Mouse (Mus musculus) 3T3-L1 (cell line): ENCODE data around the gene Lrrfip1.

ENCODE experiments used
- DNase-seq: peaks from one replicate; pipeline ENCODE4 v3.0.0-alpha.2; 2015; ENCODE audit warnings: low read depth, low spot score

Lrrfip1 gene

DNA sequence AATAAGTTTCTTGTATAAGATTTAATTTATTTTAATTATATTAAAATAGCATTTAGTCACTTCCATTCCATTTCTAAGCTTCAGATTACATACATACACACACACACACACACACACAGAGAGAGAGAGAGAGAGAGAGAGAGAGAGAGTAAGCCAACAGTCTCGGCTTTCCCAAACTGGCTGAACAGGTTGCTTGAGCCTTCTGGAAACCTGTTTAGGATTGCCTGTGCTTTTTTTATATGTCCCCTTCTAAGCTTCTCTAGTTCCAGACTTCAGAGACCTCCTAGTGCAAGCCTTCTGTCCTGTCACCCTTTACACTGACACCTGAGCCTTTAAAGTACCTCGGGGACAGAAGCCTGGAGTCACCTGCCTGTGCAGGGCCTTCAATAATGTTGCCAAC, 87.1 kb downstream of the Lrrfip1 start:
- DNase-seq, result no peak

DNA sequence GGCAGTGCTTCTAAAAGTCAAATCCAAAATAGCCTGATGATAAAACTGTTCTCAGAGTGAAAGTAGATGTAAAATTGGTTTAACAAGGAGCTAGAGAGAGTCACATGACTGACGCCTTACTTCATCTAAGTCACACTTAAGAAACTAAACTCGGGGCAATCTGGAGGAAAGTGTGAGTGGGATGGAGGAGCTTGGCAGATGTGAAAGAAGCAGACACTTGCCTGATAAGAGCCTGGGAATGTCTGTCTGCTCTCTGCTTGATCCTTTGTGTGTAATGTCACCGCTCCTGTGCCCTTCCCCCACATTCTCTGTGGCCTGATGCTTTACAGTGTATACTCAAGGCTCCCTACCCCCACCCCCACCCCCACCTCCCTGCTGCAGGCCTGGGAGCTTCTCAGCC, 87.8 kb downstream of the Lrrfip1 start:
- no peak for DNase-seq

DNA sequence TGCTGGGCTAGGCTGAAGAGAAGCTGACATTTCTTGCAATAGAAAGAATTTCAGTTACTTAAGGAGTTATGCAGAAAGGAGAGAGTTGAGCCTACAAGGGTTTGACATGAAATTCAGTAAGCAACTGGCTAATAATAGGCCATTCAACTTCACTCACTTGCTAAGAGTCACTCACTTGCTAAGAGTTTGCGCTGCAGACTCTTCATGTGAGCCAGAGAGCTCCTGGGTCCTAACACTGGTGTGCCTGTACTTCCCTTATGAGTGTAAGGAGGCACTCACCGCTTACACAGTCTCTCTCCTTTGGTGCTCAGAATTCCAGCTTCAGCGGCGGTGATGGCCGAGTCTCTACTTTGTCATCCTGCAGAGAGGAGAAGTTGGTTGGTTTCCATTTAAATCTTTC, 88.2 kb downstream of the Lrrfip1 start:
- no peak for DNase-seq

DNA sequence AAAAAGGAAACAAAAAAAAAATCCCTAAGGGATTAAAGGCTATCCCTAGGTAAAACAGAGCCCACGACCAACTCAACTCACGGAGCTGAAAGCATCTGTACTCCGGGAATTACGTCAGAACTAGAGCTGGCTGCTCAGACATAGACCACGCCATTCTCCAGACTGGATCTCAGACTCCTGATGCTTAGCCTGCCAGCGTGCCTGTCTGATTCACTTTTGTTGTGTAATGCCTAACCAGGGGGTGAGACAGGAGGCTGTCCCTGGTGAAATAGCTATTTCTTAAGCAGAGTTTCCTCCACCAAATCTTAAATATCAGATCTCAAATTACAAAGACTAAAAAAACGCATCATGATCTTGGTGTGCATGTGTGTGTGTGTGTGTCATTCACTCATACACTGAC, 89.5 kb downstream of the Lrrfip1 start:
- DNase-seq, result no peak

DNA sequence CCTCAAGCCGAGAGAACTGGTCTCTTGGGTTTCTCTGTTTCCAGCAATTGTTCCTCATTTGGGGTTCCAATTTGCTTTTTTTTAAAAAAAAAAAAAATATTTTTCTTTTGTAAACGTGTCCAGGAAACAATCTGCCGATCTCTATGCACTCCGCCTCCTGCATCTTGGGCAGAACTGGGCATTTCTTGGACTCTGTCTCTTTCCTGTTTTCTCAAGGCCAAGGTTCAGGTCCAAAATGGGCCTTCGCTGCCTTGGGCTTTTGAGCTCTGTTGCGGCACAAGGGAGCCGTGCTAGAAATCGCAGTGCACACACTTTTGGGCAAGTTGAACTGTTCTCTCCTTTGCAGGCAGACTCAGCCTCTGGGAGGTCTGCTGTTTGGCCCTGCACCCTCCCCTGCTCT, 90.4 kb downstream of the Lrrfip1 start:
- no peak for DNase-seq

DNA sequence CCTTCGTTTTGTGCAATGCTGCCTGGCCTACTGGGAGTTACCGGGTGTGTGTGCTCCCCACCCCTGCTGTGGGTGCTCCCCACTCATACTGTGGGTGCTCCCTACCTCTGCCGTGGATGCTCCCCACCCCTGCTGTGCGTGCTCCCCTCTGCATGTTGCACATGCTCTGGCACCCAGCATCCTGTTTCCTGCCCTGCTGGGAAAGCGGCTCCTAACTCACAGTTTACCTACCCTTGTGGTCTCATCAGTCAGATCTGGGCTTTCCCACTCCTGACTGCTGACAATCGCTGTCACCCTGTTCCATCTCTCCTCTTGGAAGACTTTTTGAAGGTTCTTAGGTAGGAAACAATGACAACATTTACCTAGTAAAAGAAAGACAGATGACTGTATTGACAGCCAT, 91.9 kb downstream of the Lrrfip1 start:
- DNase-seq, result no peak

DNA sequence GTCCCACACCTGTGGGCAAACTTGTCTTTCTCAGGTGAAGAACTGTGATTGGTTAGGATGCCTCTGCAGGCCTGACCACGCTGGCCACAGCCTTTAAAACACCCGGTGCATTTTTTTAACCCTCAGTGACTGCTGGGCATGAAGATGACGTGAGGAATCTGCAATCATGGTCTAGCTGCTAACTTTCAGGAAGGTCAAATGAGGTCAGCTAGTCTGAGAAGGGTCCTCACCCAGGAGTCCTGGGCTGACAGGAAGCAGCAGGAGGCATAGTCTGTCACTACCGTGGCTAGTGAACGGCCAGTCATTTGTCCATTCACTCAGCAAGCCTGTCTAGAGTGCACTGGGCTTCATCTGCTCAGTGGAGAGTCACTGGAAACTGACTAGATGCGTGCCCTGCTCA, 93.9 kb downstream of the Lrrfip1 start:
- no peak for DNase-seq

DNA sequence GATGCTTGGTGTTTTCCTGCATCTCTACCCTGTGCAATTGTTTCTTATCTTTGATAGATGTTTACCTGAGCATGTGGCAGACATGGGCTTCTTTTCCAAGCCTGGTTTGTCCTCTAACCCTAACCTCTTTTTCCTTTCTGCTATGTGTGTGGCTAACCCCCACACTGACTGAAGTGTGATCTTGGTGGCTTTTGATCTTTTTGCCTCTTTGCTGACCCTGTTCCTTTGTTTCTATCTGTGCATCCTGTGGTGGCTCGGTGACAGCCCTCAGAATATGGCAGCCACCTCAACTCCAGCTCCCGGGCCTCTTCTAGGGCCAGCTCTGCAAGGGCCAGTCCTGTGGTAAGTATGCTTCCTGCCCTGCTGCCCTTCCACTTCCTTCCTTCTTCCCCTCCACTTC, 94.8 kb downstream of the Lrrfip1 start:
- no peak for DNase-seq

DNA sequence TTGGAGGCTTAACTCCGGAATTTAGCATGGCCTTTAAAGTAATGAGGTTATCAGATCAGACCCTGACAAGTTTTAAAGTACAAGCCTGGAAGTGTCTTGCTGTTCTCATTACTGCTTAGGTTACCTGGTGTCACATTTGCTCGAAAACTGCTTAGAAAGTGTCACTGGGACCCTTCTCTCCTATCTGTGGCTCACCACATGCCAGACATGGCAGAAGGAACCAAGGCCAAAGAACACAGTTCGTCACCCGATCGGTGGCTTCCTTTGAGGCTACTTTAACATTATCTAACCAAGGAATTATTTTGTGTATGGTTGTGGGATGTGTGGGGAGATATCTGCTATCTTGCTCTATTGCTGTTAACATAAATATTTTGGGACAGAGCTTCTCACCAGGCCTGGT, 95.5 kb downstream of the Lrrfip1 start:
- no peak for DNase-seq

DNA sequence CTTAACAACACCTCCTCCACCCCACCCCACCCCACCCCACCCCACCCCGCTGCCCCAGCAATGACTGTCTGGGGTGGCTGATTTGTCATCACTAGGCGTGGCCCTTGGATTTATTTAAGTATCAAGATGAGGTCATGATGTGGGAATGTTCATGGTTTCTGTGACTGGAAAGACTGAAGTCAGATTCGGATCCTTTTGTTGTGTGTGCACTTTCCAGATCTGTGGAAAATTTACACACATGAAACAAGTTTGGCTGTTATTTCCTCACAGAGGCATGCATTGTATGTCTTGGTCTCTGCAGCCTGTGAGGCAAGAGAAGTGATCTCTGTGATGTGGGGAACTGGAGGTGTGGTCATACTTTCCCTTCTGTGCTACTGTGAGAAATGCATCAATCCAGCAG, 96.7 kb downstream of the Lrrfip1 start:
- DNase-seq, result peak; percentile 91

DNA sequence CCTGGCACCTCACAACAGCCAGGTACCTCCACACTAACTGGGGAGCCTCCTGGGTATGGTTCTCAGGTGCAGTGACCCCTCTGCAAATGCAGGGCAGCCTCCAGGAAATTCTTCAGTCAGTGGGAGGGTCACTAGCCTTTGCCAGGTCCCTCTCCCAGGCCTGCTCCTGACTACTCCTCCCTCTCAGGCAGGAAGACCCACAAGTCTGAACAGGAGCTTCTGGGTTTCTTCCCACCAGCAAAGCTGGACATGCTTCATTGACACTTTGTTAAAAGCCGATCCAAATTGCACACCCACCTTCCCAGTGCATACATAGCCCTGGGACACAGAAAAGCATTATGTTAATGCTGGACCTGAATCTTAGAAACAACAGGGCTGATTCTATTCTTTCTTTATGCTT, 97.3 kb downstream of the Lrrfip1 start:
- no peak for DNase-seq

DNA sequence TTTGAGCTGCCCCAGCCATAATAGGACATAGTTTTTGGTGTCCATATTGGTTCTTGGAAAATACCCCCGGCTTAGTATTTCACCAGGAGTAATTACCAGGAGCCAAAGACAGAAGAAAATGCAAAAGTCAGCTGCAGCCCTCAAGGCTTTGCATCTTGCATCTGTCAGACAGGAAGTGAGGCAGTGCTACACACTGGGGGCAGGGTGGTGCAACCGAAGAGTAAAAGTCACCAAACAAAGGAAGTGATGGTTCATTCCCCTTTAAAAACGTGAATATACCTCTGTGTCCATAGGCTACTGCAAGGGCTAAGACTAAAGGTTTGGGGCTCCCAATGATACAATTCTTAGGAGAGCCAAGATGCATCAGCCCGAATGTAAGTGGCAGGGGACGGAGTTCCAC, 98.0 kb downstream of the Lrrfip1 start:
- DNase-seq, result no peak

DNA sequence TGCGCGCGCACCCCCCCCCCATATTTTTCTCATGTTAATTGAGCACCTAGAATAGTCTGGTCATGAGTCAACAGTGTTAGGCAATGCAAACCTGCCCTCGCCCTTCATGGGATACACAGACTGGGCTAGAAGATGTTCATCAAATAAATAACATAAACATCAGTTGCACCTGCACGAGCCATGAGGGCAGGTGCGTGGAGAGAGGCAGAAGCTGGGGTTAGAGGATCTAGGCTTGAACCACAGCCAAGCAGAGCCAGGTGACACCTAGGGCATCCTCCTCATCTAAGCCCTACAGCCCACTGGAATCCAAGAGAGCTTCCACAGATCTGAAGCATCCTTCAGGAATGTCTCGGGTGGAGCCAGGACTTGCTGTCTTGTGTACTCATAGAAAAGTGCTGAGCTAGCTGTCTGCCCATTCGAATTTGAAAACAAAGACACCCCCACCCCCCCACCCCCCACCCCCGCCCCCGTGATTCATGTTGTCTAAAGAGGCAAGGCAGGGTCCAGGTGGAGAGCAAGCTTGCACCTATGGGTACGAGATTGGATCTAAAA, 98.8 kb downstream of the Lrrfip1 start:
- peak; percentile 64 for DNase-seq

DNA sequence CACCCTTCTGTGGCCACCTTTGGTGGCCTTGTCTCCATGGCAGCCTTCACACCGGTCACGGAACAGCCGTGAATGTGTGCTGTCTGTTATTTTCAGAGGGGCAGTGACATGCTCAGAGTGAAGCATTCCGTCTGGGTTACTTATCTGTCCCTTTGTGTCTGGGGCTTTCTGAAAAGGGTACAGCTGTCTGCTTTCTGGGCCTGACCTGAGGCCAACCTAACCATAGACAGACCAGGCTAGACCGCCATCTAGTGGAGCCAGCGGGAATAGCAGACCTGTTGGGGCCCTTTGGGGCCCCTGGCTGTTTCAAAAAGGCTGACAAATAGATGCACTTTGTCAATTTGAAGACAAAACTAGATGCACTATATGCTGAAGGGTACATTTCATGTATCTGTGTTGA, 100.3 kb downstream of the Lrrfip1 start:
- DNase-seq, result peak; percentile 83

DNA sequence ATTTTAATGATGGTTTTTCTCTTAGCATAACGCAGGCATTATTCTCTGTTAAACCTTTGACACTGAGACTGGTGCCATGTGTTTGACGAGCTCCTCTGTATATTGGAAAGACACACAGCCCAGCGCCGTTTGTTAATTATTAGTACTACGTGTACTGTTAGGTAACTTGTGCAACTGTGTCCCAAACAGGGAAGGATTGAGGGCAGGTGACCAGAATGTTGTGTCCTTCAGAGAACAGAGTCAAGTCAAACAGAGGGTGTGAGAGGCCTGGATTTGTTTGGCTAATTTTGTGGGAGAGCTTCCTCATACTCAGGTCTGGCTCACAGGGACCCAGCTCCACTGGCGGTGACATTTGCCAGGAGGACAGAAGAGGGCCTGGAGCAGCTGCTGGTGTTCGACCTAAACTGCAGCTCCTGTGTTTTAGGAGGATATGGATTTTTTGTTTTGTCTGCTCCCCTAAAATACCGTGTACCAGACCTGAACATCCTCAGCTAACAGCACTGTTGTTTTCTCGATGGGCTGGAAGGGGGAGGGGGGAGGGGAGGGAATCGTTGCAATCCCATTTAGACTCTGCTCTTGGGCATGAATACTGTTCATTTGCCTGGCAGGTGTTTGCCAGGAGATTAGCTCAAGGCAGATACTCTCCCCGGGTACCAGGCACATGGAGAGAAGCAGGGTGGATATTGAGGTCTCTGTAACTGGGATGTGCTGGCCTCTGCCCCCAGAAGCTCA, 103.3 kb downstream of the Lrrfip1 start:
- DNase-seq, result no peak

DNA sequence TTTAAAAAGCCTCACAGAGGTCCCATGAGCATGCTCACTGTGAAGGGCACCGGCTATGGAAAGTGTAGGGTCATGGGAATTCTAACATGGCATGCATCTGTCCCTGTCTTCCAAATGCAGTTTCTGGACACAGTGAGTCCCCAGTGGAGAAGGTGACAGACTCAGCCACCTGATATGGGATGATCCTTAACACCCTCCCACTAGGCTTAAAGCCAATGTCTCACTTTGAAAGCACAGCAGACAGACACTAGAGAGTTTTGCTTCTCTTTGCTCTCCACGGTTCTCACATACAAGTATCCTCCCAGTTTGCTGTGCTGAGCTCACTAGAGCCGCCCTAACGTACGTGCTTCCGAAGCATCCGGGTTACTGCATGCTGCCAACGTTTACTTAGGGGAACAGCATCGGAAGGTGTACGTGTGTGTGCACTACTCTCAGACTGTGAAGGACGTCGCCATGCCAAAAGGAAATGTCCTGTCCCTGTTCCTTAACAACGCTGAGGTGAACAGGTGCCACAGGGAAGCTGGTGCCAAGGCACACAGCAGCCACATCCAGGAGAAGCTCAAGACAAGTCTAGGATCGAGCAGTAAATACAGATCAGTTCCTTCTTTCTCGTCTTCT, 104.9 kb downstream of the Lrrfip1 start:
- DNase-seq, result no peak

DNA sequence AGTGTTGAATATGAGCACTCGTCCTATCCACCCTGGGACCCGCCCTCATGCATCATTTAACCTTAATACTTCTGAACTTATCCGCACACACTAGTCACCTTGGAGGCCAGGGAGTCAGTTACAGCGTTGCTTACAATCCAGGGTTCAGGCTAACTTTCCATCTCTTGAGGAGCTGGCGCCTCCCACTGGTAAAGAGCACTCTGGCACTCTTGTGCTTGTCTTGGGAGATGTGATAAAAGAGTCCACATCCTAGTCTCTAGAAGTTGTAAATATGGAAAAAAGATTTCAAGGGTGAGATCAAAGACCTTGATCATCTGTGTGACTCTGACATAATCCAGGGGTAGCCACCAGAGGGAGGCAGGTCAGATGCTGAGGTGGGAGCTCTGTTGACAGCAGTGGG, 109.0 kb downstream of the Lrrfip1 start:
- no peak for DNase-seq

DNA sequence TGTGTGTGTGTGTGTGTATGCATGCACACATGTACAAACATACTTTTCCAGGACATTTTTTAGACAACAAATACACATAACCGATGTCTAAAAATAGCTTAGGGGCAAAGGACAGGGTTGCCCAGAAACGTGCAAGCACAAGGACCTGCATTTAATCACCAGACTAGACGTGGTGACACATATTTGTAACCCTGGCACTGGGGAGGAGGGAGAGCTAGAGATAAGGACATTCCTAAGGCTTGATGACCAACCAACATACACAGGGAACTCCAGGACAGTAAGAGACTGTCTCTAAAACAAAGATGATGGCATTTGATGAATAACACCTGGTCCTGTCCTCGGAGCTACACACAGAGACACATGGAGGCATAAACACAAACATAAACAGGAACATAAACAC, 110.8 kb downstream of the Lrrfip1 start:
- DNase-seq, result peak; percentile 44

DNA sequence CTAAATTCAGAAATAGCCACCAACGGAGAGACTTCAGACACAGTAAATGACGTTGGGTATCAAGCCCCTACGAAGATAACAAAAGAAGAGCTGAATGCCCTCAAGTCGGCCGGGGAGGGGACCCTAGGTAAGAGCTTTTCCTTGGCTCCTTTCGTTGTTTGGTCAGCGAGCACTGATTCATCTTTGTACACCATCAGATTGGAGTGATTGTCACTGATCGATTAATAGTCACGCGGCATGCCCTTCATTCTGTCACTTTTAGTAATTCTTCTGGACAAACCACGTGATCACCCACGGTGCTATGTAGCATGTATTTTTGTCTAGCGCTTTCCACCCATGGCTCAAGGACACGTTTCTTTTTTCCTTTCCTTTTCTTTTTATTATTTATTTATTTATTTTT, 113.6 kb downstream of the Lrrfip1 start:
- DNase-seq, result no peak

DNA sequence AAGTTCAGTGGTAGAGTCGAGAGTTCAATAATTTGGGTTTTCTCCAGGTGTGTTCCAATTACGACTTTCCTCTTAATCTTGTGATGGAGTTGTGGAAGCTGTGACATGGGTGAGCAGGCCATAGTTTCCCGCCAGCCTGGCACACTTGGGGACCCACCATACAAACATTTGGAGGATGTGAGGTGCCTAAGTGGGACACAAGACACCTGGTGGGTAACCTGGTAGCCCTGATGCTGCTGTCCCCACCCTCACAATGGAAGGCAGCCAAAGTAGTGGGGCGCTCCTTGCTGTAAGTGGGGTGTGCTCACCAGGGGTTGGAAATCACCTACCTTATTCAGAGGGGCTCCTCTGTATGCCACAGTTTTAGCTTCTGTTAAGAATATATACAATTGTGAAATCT, 114.1 kb downstream of the Lrrfip1 start:
- DNase-seq, result no peak

DNA sequence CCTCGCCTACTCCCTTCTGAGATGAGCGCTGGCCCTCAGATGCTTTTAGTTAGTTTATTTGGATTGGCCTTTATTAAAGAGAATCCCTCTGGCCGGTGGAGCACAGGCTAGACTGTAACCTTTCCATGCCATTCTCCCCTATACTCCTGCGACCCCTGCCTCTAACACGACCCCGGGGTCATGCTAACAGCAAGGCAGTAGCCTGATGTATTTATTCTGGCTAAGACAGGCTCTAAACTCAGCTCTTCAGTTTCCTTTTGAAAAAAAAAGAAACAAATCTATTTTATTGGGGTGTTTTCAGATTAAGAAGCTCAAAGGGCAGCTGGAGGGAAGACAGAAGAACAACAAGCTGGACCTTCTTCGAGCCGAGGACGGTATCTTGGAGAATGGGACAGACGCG, 123.6 kb downstream of the Lrrfip1 start:
- DNase-seq, result no peak

DNA sequence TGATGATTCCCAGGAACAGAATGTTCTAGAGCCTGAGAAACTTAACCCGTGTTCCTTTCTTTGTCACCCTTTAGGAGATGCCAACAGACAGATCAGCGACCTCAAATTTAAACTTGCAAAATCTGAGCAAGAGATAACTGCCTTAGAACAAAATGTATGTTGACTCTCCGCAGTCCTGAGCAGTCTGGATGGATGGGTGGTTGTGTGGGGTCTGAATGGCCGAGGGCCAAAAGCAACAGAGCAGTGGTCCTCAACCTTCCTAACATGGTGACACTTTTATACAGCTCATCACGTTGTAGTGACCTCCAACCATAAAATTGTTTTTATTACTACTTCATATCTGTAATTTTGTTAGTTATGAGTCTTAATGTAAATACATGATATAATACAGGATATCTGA, 124.5 kb downstream of the Lrrfip1 start:
- DNase-seq, result no peak

DNA sequence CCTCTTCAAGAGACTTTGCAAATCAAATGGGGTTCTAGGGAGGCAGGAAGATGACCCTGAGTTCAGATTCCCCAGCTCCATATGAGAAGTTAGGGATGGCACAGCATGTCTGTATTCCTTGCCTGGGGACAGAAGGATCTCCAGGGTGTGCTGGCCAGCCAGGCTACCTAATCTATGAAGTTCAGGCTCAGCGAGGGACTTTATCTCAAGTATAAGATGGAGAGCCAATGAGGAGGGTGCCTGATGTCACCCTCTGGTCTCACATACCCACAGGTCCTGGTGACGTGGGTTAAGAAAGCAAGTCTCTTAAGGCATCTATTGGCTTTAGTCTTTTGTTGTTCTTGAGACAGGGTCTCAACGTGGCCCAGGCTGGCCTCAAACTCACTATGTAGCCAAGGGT, 124.9 kb downstream of the Lrrfip1 start:
- DNase-seq, result no peak
